Mouse (Mus musculus) lung, adult 2 months (tissue): ENCODE data around the gene Nexmif.
A peak's percentile ranks its signal among the peaks of the same experiment; 100 is the strongest.

ENCODE experiments used
- CTCF ChIP-seq: fragments of 200-500 bp; IDR thresholded peaks from 2 replicates; pipeline ENCODE4 v1.5.1; 2011; ENCODE audit warnings: mild to moderate bottlenecking, low read length, control low read depth; ENCODE audit not compliant: insufficient read depth
- POLR2A ChIP-seq: fragments of 200-500 bp; IDR thresholded peaks from 2 replicates; pipeline ENCODE4 v1.6.1; 2011; ENCODE audit warnings: low read depth, mild to moderate bottlenecking, control low read depth, low read length, borderline replicate concordance; ENCODE audit errors: extremely low read depth

- TF ChIP-seq CTCF: no peak
- peak; percentile 8; the same call in 1 of the 2 replicates for TF ChIP-seq POLR2A
Measured at GRCm38 (mm10) chrX:104200736-104201591, at the start of gene Nexmif.
